Mouse (Mus musculus) bone marrow, adult 2 months (tissue): ENCODE measurements at regions not wholly inside any gene's neighbourhood (a gene's known extent, or its start where the extent isn't known, plus 50 kb on each side); places are given as distances from the start of the nearest gene placed in this dataset.

Source experiments
- CTCF ChIP-seq: fragments of 200-500 bp; IDR thresholded peaks from 2 replicates; pipeline ENCODE4 v1.5.1; 2011; ENCODE audit warnings: low read length, control low read depth; ENCODE audit not compliant: control insufficient read depth, insufficient read depth
- POLR2A ChIP-seq: fragments of 200-500 bp; IDR thresholded peaks from 2 replicates; pipeline ENCODE4 v1.6.1; 2011; ENCODE audit warnings: low read depth, mild to moderate bottlenecking, control low read depth, low read length, borderline replicate concordance; ENCODE audit not compliant: control insufficient read depth

- TF ChIP-seq POLR2A (no peak), CTCF (no peak)
Observed at GRCm38 (mm10) chr15:62937756-62938155, 907.2 kb downstream of the Gsdmc2 start.
